Mouse (Mus musculus) urinary bladder, postnatal 36 days (tissue): ENCODE measurements around the gene Cmtr1.
"Not testable (repeated sequence)": the region's sequence is repeated elsewhere in the genome, so short reads cannot be mapped to it uniquely, and the experiment has no call there.

Experiments
- DNase-seq, 2 experiments: peaks; one replicate each; pipeline ENCODE4 v3.0.0; 2022; ENCODE audit warnings: low spot score in 2 of 2, mixed read lengths in 1 of 2

Cmtr1 gene

GRCm38 (mm10) chr17:29660076-29660761, at the start of gene Cmtr1:
Gene Cmtr1, plus strand, starts transcription at chr17:29660595.
- DNase-seq: peak; percentile 97

GRCm38 (mm10) chr17:29613453-29613852, 46.9 kb upstream of the Cmtr1 start:
- not testable (repeated sequence) for DNase-seq

GRCm38 (mm10) chr17:29614115-29615023, 46.0 kb upstream of the Cmtr1 start, which contains the start of the genes Rnf8 and Gm28043:
Gene Rnf8, plus strand, starts transcription at chr17:29614790.
Gene Gm28043, plus strand, starts transcription at chr17:29614876.
- peak; percentile 92 to 94 for DNase-seq

- no peak for DNase-seq
Measured at GRCm38 (mm10) chr17:29615024-29615551, 45.3 kb upstream of the Cmtr1 start.

GRCm38 (mm10) chr17:29615616-29616015, 44.8 kb upstream of the Cmtr1 start:
- DNase-seq: no peak

- DNase-seq: no peak
Measured at GRCm38 (mm10) chr17:29619231-29619630, 41.2 kb upstream of the Cmtr1 start.

- no peak for DNase-seq
Measured at GRCm38 (mm10) chr17:29623488-29623887, 36.9 kb upstream of the Cmtr1 start.

GRCm38 (mm10) chr17:29627285-29627684, 33.1 kb upstream of the Cmtr1 start:
- no peak for DNase-seq

- no peak for DNase-seq
Measured at GRCm38 (mm10) chr17:29628946-29629345, 31.4 kb upstream of the Cmtr1 start.

- no peak for DNase-seq
Measured at GRCm38 (mm10) chr17:29629620-29630019, 30.8 kb upstream of the Cmtr1 start.

- DNase-seq: no peak
Measured at GRCm38 (mm10) chr17:29632312-29632711, 28.1 kb upstream of the Cmtr1 start.

- no peak for DNase-seq
Measured at GRCm38 (mm10) chr17:29635492-29635891, 24.9 kb upstream of the Cmtr1 start.

GRCm38 (mm10) chr17:29636118-29636517, 24.3 kb upstream of the Cmtr1 start:
- no peak for DNase-seq

GRCm38 (mm10) chr17:29637377-29637776, 23.0 kb upstream of the Cmtr1 start:
- peak in 1 of 2 experiments; percentile 17 for DNase-seq

GRCm38 (mm10) chr17:29637895-29638294, 22.5 kb upstream of the Cmtr1 start:
- DNase-seq: no peak

GRCm38 (mm10) chr17:29640971-29641370, 19.4 kb upstream of the Cmtr1 start:
- no peak for DNase-seq

GRCm38 (mm10) chr17:29642219-29642618, 18.2 kb upstream of the Cmtr1 start:
- no peak for DNase-seq

GRCm38 (mm10) chr17:29658249-29658648, 2.1 kb upstream of the Cmtr1 start:
- DNase-seq: no peak

GRCm38 (mm10) chr17:29660762-29661391, 482 bp downstream of the Cmtr1 start:
- no peak for DNase-seq

- no peak for DNase-seq
Measured at GRCm38 (mm10) chr17:29662145-29662544, 1.8 kb downstream of the Cmtr1 start.

- DNase-seq: peak in 1 of 2 experiments; percentile 10
Measured at GRCm38 (mm10) chr17:29668051-29668986, 7.9 kb downstream of the Cmtr1 start.
